Mouse (Mus musculus): ENCODE results near the gene Ajuba. TPM values are rescaled to one million over a fixed set of nuclear protein-coding genes. Genes with fewer than 3 reads are reported as not detected.
A peak's percentile ranks its signal among the peaks of the same experiment; 100 is the strongest.
"Not testable (repeated sequence)": the region's sequence is repeated elsewhere in the genome, so short reads cannot be mapped to it uniquely, and the experiment has no call there.

Ajuba gene
- 1 to 10 TPM; 1.5 to 2.0 TPM for total RNA-seq (2021)

- intact Hi-C loops (cut with DNase I) = loop anchor here (5.0 kb wide), 1 partner anchor 350 kb away; no protein-coding TSS in a partner anchor
- DNase-seq (ENCODE audit: low spot score in 2 of 2) = peak; percentile 72 to 78
Measured at GRCm38 (mm10) chr14:54577089-54577982, at the start of gene Ajuba. Ajuba (minus strand) TSS chr14:54577558.

DNA sequence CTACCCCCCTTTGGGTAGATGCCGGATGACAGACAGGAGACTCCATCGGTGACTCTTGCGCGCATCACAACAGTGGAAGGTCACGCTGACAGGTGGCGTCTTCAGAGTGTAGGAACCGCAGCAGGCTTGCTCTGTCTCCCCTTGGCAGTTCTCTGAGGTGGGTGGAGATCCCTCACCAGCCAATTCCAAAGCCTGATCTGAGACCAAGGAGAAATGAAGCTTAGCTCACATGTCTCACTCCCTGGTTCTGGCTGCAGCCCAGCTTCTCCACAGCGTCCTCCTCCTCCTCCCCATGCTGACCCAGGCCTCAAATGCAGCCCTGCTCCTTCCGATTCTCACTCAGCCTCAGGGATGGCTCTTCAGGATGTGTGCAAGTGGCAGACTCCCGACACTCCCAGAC, 47.6 kb upstream of the Ajuba start:
- intact Hi-C loops (cut with DNase I) = loop anchor here (5.0 kb wide), 1 partner anchor 58 kb away; no protein-coding TSS in a partner anchor
- no peak for DNase-seq (ENCODE audit: low spot score in 2 of 2)

DNA sequence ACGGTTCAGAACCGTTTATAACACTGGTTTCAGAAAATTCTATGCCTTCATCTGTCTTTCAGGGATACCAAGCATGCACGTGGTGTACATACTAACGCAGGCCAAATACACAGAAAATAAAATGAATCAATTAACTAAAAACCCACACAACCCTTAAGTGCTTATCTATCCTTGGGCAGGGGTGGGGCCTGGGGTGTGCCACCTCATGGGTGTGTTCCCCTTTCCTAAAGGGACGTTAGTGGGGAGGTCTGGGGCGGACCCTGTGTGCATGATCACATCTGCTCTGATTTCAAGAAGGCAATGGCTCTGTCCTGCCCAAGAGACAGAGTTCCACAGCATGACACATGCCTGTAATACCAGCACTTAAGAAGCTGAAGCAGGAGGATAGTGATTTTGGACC, 46.0 kb upstream of the Ajuba start:
- no peak for DNase-seq (ENCODE audit: low spot score in 2 of 2)

GRCm38 (mm10) chr14:54621133-54621532, 43.8 kb upstream of the Ajuba start, which contains the start of gene Psmb11:
Psmb11 (plus strand) TSS chr14:54621433.
- intact Hi-C loops (cut with DNase I) = loop anchor here (5.0 kb wide), 1 partner anchor 54 kb away; no protein-coding TSS in a partner anchor
- no peak for DNase-seq (ENCODE audit: low spot score in 2 of 2)

More for the DNA sequence above, 46.0 kb upstream of the Ajuba start:
- intact Hi-C loops (cut with DNase I) = loop anchor here (5.0 kb wide), 1 partner anchor 56 kb away; no protein-coding TSS in a partner anchor

- DNase-seq (ENCODE audit: low spot score in 2 of 2) = peak; percentile 89 to 91
- intact Hi-C loops (cut with DNase I) = no loop called here
Measured at GRCm38 (mm10) chr14:54617897-54618365, 40.6 kb upstream of the Ajuba start, which contains the start of gene Psmb5. Psmb5 (minus strand) TSS chr14:54618022.

DNA sequence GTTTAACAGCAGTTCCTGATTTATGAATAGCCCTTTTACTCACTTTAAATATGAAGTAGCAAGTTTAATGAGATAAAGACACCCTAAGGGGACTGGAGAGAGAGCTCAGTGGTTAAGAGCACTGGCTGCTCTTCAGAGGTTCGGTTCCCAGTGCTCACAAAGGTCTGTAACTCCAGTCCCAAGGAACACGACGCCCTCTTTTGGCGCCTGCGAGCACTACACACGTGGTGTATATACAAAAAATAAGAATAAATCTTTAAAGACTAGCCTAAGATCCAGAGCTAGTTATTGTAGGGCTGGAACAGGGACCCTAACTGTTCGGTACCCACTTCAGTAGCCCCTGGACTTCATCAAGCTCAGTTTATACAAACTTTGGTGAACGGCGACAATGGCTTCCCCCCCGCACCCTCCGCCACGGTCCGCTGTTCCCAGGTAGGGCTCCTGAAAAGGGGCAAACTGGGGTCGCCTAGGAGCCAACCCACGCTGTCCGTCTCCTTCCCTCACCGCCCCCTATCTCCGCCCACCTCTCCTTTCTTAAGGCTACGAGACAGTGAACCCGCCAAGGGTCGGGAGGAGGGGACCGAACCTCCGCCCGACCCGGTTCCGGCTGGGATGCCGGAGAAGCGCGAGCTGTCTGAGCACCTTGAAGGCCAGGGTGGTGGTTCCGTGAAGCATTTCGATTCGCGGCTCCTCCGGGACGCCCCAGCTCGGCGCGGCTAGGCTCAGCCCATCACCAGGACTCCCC, 40.0 kb upstream of the Ajuba start:
- intact Hi-C loops (cut with DNase I) = no loop called here
- DNase-seq (ENCODE audit: low spot score in 2 of 2) = no peak

GRCm38 (mm10) chr14:54616226-54616825, 39.0 kb upstream of the Ajuba start:
- no peak for DNase-seq (ENCODE audit: low spot score in 2 of 2)
- intact Hi-C loops (cut with DNase I) = no loop called here

DNA sequence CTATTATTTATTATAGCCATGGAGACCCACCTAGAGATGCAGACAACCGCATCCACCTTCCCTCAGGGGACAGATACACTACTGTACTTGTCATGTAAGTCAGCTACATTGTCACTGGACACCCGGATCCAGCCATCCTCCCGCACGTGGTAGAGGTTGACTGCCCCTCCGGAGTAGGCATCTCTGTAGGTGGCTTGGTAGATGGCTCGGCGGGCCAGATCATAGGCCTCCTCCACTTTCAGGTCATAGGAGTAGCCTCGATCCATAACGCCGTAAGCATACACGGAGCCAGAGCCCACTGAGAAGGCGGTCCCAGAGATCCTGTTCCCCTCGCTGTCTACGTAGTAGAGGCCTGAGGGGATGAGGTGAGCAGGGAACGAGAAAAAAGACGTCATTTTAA, 36.8 kb upstream of the Ajuba start:
- intact Hi-C loops (cut with DNase I); DNase-seq (ENCODE audit: low spot score in 2 of 2): not testable (repeated sequence)

DNA sequence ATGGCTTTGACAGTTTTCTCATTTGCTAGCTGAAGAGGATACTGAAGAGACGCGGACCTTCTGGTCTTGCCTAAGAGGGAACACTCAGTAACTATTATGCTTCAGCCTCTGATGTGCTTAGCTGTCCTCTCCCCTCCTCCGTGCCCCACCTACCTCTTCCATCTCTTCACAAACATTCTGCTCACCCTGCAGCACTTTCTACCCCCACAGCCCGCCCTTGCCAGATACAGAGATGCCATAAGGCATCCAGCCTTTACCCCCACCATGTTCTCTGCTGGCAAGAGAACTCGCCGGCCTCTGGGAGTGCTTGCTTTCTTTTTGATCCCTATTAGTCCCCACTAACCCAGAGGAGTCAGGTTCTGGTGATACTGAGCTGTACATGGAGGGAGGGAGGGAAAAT, 33.3 kb upstream of the Ajuba start:
- intact Hi-C loops (cut with DNase I) = no loop called here
- peak; percentile 33 to 65 for DNase-seq (ENCODE audit: low spot score in 2 of 2)

DNA sequence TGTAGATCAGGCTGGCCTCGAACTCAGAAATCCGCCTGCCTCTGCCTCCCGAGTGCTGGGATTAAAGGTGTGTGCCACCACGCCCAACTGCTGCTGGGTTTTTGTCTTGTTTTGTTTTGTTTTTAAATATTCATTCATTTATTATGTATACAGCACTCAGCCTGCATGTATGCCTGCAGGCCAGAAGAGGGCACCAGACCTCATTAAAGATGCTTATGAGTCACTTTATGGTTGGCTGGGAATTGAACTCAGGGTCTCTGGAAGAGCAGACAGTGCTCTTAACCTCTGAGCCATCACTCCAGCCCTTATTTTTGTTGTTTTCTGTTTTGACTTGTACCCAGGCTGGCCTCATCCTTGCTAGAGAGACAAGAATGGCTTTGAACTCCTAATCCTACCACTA, 32.6 kb upstream of the Ajuba start:
- intact Hi-C loops (cut with DNase I) = loop anchor here (5.0 kb wide), 1 partner anchor 32 kb away; the partner anchor contains the start of genes Cdh24 and Gm17606
- no peak for DNase-seq (ENCODE audit: low spot score in 2 of 2)

DNA sequence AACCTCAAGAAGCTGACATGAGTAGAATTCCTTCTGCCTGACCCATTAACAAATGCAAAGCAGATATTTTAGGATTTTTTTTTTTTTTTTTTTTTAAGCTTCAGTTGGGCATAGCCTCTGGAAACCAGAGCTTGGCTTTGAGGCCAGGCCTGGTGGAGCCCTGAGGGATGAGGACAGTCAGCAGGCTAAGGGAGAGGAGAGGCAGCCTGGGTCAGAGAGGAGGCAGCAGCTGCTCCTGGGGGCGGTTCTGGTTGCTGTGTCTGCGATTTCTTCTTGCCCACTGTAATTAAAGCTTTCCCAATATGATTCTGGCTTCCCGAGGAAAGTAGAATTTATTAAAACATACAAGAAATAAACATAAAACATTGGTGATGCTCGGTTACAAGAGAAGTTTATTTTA, 31.9 kb upstream of the Ajuba start:
- intact Hi-C loops (cut with DNase I) = loop anchor here (5.0 kb wide), 1 partner anchor 33 kb away; the partner anchor contains the start of genes Cdh24 and Gm17606
- DNase-seq (ENCODE audit: low spot score in 2 of 2) = no peak

DNA sequence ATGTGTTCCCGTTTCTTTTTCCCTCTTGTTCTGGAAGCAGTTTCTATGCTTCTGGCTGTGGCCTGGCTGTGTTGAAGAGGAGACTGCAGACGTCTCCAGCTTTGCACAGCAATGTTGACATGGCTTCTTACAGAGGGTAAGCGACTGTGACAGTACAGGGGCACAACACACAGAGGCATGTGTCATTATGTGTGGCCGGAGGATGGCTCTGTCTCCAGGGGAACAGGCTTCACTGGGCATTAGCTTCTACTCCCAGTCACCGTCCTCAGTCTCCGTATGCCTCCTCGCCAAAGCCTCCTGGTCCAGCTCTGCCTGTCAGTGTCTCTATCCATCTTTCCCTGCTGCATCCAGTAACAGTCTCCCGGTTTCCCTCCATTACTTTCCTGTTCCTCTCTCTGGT, 29.9 kb upstream of the Ajuba start:
- intact Hi-C loops (cut with DNase I) = loop anchor here (5.0 kb wide), 1 partner anchor 35 kb away; the partner anchor contains the start of genes Cdh24 and Gm17606
- DNase-seq (ENCODE audit: low spot score in 2 of 2) = no peak

DNA sequence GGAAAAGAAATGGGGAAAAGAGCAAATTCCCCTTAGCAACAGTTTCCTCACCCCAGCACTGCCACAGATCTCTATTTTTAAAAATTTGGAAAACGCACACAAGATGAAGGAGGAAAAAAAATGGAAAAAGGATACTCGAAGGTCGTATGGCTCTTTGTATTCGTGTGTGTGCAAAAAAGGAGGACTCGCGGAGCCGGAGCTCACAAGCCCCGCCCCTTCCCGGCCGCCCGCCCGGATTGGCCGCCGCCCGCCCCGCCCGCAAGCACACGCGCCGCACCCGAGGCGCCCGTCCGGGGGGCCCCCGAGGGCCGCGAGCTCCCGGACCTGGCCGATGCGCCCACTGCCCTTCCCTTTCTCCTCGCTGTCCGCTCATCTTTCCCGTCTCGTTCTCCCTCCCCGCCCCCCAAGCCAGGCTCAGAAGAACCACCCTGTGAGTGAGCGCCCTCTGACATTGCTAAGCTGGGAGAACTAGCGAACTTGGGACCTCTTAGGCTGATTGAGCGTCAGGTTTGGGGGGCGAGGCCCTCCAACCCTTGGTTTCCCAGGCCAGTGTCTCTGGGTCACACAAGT, 28.5 kb upstream of the Ajuba start, which contains the start of gene 4931414P19Rik:
TSS of gene 4931414P19Rik (minus strand) at position 242 of the 570 bp plus-strand sequence.
- DNase-seq (ENCODE audit: low spot score in 2 of 2) = peak; percentile 67 to 68
- intact Hi-C loops (cut with DNase I) = loop anchor here (5.0 kb wide), 1 partner anchor 36 kb away; the partner anchor contains the start of genes Cdh24 and Gm17606

- intact Hi-C loops (cut with DNase I) = no loop called here
- no peak for DNase-seq (ENCODE audit: low spot score in 2 of 2)
Measured at GRCm38 (mm10) chr14:54603686-54604085, 26.3 kb upstream of the Ajuba start.

DNA sequence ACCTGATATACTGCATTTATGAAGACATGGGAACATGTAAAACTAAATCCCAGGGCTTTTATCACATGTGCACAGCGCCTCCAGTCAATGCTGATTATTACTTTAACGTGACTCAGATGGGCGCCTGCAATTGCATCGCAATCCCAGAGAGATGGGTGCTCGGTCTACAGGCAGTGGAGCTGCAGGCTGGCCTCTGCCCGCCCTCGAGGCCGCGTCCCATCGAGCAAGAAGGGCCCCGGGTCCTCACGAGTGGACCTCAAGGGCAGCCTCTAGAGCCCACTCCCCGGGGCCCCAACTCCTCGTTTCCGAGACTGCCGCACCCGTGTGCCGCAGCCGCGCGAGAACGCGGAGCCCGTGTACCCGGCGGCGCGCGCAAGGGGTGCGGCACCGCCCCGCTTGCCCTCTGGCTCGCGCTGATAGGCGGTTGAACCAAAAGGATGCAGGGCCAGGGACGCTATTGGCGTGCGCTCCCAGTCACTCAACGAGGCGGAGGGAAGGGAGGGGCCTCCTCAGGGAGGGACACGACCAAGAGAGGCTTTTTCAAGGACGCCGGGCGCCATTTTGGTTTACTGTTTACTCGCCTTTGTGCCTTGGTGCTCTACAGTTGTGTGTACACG, 25.8 kb upstream of the Ajuba start:
- DNase-seq (ENCODE audit: low spot score in 2 of 2) = peak; percentile 94 to 95
- intact Hi-C loops (cut with DNase I) = no loop called here

- no peak for DNase-seq (ENCODE audit: low spot score in 2 of 2)
- intact Hi-C loops (cut with DNase I) = no loop called here
Measured at GRCm38 (mm10) chr14:54602613-54603012, 25.3 kb upstream of the Ajuba start.

- intact Hi-C loops (cut with DNase I) = no loop called here
- DNase-seq (ENCODE audit: low spot score in 2 of 2) = no peak
Measured at GRCm38 (mm10) chr14:54601601-54602000, 24.2 kb upstream of the Ajuba start.

- intact Hi-C loops (cut with DNase I) = no loop called here
- no peak for DNase-seq (ENCODE audit: low spot score in 2 of 2)
Measured at GRCm38 (mm10) chr14:54597084-54597483, 19.7 kb upstream of the Ajuba start.

Data from left cerebral cortex, postnatal 36 days (tissue).